Mouse (Mus musculus) heart, adult 2 months (tissue): ENCODE measurements around the gene Mpg.

Experiments
- CTCF ChIP-seq: fragments of 200-600 bp; IDR thresholded peaks from 2 replicates; pipeline ENCODE4 v1.8.1; 2022; ENCODE audit warnings: antibody characterized with exemption, mild to moderate bottlenecking, moderate library complexity
- EP300 ChIP-seq: fragments of 200-500 bp; IDR thresholded peaks from 2 replicates; pipeline ENCODE4 v1.6.1; 2011; ENCODE audit warnings: low read depth, low read length, control low read depth; ENCODE audit not compliant: insufficient read depth
- POLR2A ChIP-seq: fragments of 200-500 bp; IDR thresholded peaks from 2 replicates; pipeline ENCODE4 v1.6.1; 2011; ENCODE audit warnings: mild to moderate bottlenecking, low read depth, low read length, control low read depth; ENCODE audit not compliant: insufficient read depth

GRCm38 (mm10) chr11:32243205-32243955 is 17.1 kb downstream of the Mpg start:
- TF ChIP-seq POLR2A (no peak), CTCF (no peak), EP300 (no peak)
